In the genomic region with DNA sequence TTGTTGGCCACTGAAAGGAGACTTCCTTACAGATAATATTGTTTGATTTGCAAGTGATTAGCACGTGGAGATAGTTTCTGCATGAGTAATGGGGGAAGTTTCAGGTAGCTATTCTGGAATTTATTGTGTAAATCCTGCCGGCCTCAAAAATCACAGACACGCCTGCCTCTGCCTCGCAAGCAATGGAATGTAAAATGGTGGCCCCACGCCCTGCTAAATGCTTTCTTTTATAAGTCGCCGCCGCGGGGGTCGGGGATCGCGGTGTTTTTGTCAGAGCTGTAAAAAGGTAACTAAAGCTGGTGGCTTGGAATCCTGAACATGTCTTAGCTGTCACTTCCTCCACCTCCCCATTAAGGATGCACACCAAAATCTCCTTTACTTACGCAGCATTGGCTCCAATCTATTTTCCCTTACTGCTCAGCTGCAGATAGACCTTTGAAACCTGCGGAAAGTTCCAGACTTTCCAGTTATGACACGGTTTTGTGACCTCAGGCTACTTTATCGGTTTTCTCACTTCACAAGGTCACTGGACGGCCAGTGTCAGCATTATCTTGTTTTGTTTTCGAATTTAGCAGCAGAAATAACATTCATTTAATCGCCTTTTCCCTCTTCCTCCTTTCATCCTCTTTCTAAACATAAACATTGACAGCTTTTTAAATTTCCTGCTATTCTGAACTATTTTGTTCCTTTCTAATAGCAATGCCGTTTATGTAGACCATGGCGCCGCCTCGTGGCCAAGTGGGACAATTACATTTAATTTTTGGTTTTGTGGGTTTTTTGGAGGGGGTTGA, we compare ENCODE assay signal across 8 mouse cellular contexts. TPM values are rescaled to one million over a fixed set of nuclear protein-coding genes. Genes with fewer than 3 reads are reported as not detected.
A peak's percentile ranks its signal among the peaks of the same experiment; 100 is the strongest.
DNase-seq lines count a peak whose midpoint lies in the region; ATAC-seq and TF ChIP-seq lines count a peak whose summit lies in the region.

No protein-coding gene starts in this region.

- no peaks in the 10 kb centered on the region for H3K27me3 ChIP-seq in kidney, postnatal 0 days (ENCODE audit: insufficient read depth, low read length)

- peak overlapping the region; percentile 12; the same call in 1 of the 2 replicates for H3K4me3 ChIP-seq in kidney, postnatal 0 days (replicated peaks; ENCODE audit: low read depth, low read length)
- H3K4me3 ChIP-seq in lung, adult 2 months (replicated peaks; ENCODE audit: extremely low read depth, low read depth, low read length): peak overlapping the region; percentile 5

- no peak for ATAC-seq in kidney, postnatal 0 days (replicated peaks; ENCODE audit: low FRiP score, low read depth)

- H3K27ac ChIP-seq in kidney, postnatal 0 days: no peak overlapping the region

- H3K4me1 ChIP-seq in kidney, postnatal 0 days (replicated peaks; ENCODE audit: insufficient read depth, low read length): no peaks in the 10 kb centered on the region
- no peaks in the 10 kb centered on the region; the same call in 1 of the 2 replicates for H3K4me1 ChIP-seq in lung, adult 2 months (ENCODE audit: control insufficient read depth, insufficient read depth, low read length)

- no peak for TF ChIP-seq POLR2A in lung, adult 2 months (IDR thresholded peaks at IDR 0.05; ENCODE audit: borderline replicate concordance, extremely low read depth, low read depth, low read length)

- H3K4me2 ChIP-seq in kidney, postnatal 0 days (ENCODE audit: low read length): peak overlapping the region; percentile 50

- H3K36me3 ChIP-seq in kidney, postnatal 0 days (ENCODE audit: insufficient read depth, low read length): no peaks in the 10 kb centered on the region

- H3K9ac ChIP-seq in kidney, postnatal 0 days (ENCODE audit: low read depth, low read length): no peak overlapping the region

- peak; percentile 28 to 82 for DNase-seq in adrenal gland, adult (ENCODE audit: inconsistent age in 2 of 2, low spot score in 1 of 2)
- DNase-seq in adrenal gland, adult 8-10 months: no peak
- DNase-seq in CD8-positive naive resting alpha-beta T cell, adult 2 months (ENCODE audit: low read depth in 2 of 2, low spot score in 2 of 2): peak; percentile 32 to 51
- DNase-seq in cerebellum, adult 18-20 months: peak; percentile 23 to 62
- DNase-seq in heart, adult 8-10 months (ENCODE audit: low spot score): peak; percentile 37
- peak; percentile 81 for DNase-seq in kidney, postnatal 0 days (ENCODE audit: low spot score)
- peak; percentile 44 for DNase-seq in lung, adult 2 months
- peak; percentile 8 for DNase-seq in retina, postnatal 7 days (ENCODE audit: low read depth, low spot score)

- TF ChIP-seq CTCF in kidney, postnatal 0 days (IDR thresholded peaks at IDR 0.05; ENCODE audit: low read depth): peak; percentile 88
- peak; percentile 74 for TF ChIP-seq CTCF in lung, adult 2 months (IDR thresholded peaks at IDR 0.05; ENCODE audit: insufficient read depth, low read length)

- no peaks in the 10 kb centered on the region for H3K9me3 ChIP-seq in kidney, postnatal 0 days (replicated peaks; ENCODE audit: low read length)

- 15% methylated on average over 23 of the region's 23 CpGs for WGBS in kidney, postnatal 0 days
- 15% methylated on average over 23 of the region's 23 CpGs for WGBS in lung, adult 2 months

RNA-seq across cellular contexts. Expression of a gene that starts 25.6 kb away (rescaled TPM):
- 10 to 100 TPM; 30.3 to 36.8 (median 33.7) TPM for total RNA-seq in adrenal gland, adult 8-10 months (2022)
- total RNA-seq in heart, adult 8-10 months (2022): 10 to 100 TPM; 20.0 to 23.7 (median 21.3) TPM
- polyA plus RNA-seq in kidney, postnatal 0 days (2015; fragmentation: Nextera tagmentation; extraction: Ambion mirVana): 8.0 and 8.6 TPM in 2 replicates
- polyA plus RNA-seq in lung, adult 2 months (2012; rRNA removed): 11.6 and 16.8 TPM in 2 replicates
